Mouse (Mus musculus) neutrophil, adult 5-6 weeks (primary cell): Measurements from ENCODE around the gene Gm3298. TPM values are rescaled to one million over a fixed set of nuclear protein-coding genes. Genes with fewer than 3 reads are reported as not detected.
"Not testable (repeated sequence)": the region's sequence is repeated elsewhere in the genome, so short reads cannot be mapped to it uniquely, and the experiment has no call there.

Experiments
- ATAC-seq: fragments of 151-379, 151-347 bp; 2 replicates; pipeline ENCODE4 v1.8.0; 2017; ENCODE audit warnings: mild to moderate bottlenecking, moderate TSS enrichment; ENCODE audit not compliant: insufficient number of reproducible peaks, poor library complexity, low FRiP score, severe bottlenecking; ENCODE audit errors: extremely low read depth
- total RNA-seq: library from RNA; stranded (forward); fragments of 200-1000 nt; gene quantifications from 2 replicates; pipeline ENCODE4 v1.2.3, GENCODE M21; 2017

The Gm3298 gene
- total RNA-seq, result not detected in 2 replicates

DNA sequence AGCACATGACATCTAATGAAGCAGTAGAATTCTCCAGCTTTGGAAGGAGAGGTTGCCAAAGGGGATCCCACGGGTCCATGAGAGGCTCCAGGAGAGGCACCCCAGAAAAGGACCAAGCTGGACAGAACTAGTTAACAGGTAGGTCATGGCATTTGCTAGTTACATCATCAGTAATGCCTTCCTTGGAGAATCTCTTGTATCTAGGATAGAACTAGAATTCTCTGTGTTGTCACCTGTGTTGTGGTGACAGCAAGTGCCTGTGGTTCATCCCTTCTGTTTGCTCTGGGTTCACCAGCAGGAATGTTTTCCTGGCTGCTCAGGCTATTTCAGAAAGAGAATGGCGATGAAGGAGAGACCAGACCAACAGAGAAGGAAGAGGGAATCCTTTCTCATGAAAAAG lies at the start of gene Gm3298:
TSS of gene Gm3298 (plus strand) at position 301 of the 400 bp plus-strand sequence.
- ATAC-seq, result not testable (repeated sequence)

- not testable (repeated sequence) for ATAC-seq
Observed at GRCm38 (mm10) chr14:4983635-4984034, 32.1 kb upstream of the Gm3298 start, which contains the start of gene Gm8297. Gm8297 (plus strand) TSS chr14:4983935.

DNA sequence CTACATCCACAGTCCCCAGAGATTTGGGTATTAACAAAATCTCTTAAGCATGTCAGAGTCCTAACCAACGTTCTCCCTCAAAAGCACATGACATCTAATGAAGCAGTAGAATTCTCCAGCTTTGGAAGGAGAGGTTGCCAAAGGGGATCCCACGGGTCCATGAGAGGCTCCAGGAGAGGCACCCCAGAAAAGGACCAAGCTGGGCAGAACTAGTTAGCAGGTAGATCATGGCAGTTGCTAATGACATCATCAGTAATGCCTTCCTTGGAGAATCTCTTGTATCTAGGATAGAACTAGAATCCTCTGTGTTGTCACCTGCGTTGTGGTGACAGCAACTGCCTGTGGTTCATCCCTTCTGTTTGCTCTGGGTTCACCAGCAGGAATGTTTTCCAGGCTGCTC lies 34.6 kb downstream of the Gm3298 start, which contains the start of gene 4930555G01Rik:
TSS of gene 4930555G01Rik (plus strand) at position 301 of the 400 bp plus-strand sequence.
- not testable (repeated sequence) for ATAC-seq

Other genes starting within 250 kb of the Gm3298 start
- gene Gm9602, start 239.6 kb upstream of the Gm3298 start, total RNA-seq, result not detected in 2 replicates
- gene Gm3269, start 177.8 kb upstream of the Gm3298 start, total RNA-seq, result not detected in 2 replicates
- not detected in 2 replicates for gene Gm3264, start 160.3 kb upstream of the Gm3298 start, total RNA-seq
- not detected in 2 replicates for gene Gm3278, start 123.5 kb upstream of the Gm3298 start, total RNA-seq
- gene Gm8297, start 32.0 kb upstream of the Gm3298 start, total RNA-seq, result not detected in 2 replicates
- gene 4930555G01Rik, start 34.7 kb downstream of the Gm3298 start, total RNA-seq, result not detected in 2 replicates
- gene Gm8281, start 55.1 kb downstream of the Gm3298 start, total RNA-seq, result 1.0 TPM in 1 of 2 replicates, not detected in the other
- gene Gm8279, start 115.6 kb downstream of the Gm3298 start, total RNA-seq, result 0.58 TPM in 1 of 2 replicates, not detected in the other
- not detected in 2 replicates for gene Gm3317, start 148.6 kb downstream of the Gm3298 start, total RNA-seq
- gene Gm8271, start 169.9 kb downstream of the Gm3298 start, total RNA-seq, result not detected in 2 replicates
- not detected in 2 replicates for gene Gm3526, start 244.7 kb downstream of the Gm3298 start, total RNA-seq